Mouse (Mus musculus) liver, embryonic 12.5 days (tissue): ENCODE data around the gene Cfap61. TPM values are rescaled to one million over a fixed set of nuclear protein-coding genes. Genes with fewer than 3 reads are reported as not detected.
A peak's percentile ranks its signal among the peaks of the same experiment; 100 is the strongest.

Experiments used
- ATAC-seq: fragments of 200-750 bp; cut with Nextera tagmentation; 2 replicates; pipeline ENCODE4 v1.8.0; 2017; ENCODE audit warnings: moderate number of reproducible peaks, mild to moderate bottlenecking, moderate library complexity
- H3K27ac ChIP-seq: fragments of 300-500 bp; sonication (generic); 2 replicates; pipeline ENCODE4 v1.5.1; 2016; ENCODE audit warnings: mild to moderate bottlenecking
- H3K27me3 ChIP-seq: fragments of 300-500 bp; sonication (generic); replicated peaks from 2 replicates; pipeline ENCODE4 v1.6.1; 2016; ENCODE audit warnings: mild to moderate bottlenecking, moderate library complexity
- H3K36me3 ChIP-seq: fragments of 300-500 bp; sonication (generic); 2 replicates; pipeline ENCODE4 v1.6.1; 2016; ENCODE audit warnings: mild to moderate bottlenecking, moderate library complexity
- H3K4me1 ChIP-seq: fragments of 300-500 bp; sonication (generic); 2 replicates; pipeline ENCODE4 v1.6.1; 2016
- H3K4me2 ChIP-seq: fragments of 300-500 bp; sonication (generic); 2 replicates; pipeline ENCODE4 v1.6.1; 2016; ENCODE audit warnings: mild to moderate bottlenecking, moderate library complexity
- H3K4me3 ChIP-seq: fragments of 300-500 bp; sonication (generic); 2 replicates; pipeline ENCODE4 v1.5.1; 2016; ENCODE audit warnings: mild to moderate bottlenecking, moderate library complexity
- H3K9ac ChIP-seq: fragments of 300-500 bp; sonication (generic); 2 replicates; pipeline ENCODE4 v1.6.1; 2016; ENCODE audit warnings: mild to moderate bottlenecking, moderate library complexity
- H3K9me3 ChIP-seq: fragments of 300-500 bp; sonication (generic); replicated peaks from 2 replicates; pipeline ENCODE4 v1.6.1; 2016; ENCODE audit warnings: mild to moderate bottlenecking, moderate library complexity
- WGBS: fragments of 180-500 bp; shearing (Covaris S2); methylation state at CpG from one replicate; pipeline ENCODE4 v1.1.7; 2016; ENCODE audit not compliant: insufficient replicate concordance; 5-methylcytosine and 5-hydroxymethylcytosine counted together
- polyA plus RNA-seq: library from polyadenylated mRNA; unstranded; fragments of >200 nt; fragmentation: Nextera tagmentation; extraction: Ambion mirVana; gene quantifications from 2 replicates; pipeline ENCODE4 v1.2.1, GENCODE M21; 2016

The Cfap61 gene
- polyA plus RNA-seq, 1 experiment from 2014 or later: not detected

- no peak for ATAC-seq
- Histone ChIP-seq H3K9ac (no peak overlapping the region), H3K27me3 (peaks cover 8% of the 10 kb centered on the region; the same call in 1 of the 2 replicates), H3K27ac (no peak overlapping the region), H3K4me3 (no peak overlapping the region), H3K9me3 (no peaks in the 10 kb centered on the region), H3K4me1 (peaks cover 16% of the 10 kb centered on the region), H3K36me3 (no peaks in the 10 kb centered on the region), H3K4me2 (no peak overlapping the region)
- whole genome bisulfite sequencing: 62% methylated on average over 6 of the region's 6 CpGs
Measured at GRCm38 (mm10) chr2:146105341-146105740, 170.8 kb downstream of the Cfap61 start.

- H3K4me3 ChIP-seq: no peak overlapping the region
- 38% methylated on average over 4 of the region's 4 CpGs for WGBS
- H3K9ac ChIP-seq: no peak overlapping the region
- H3K36me3 ChIP-seq: no peaks in the 10 kb centered on the region
- no peaks in the 10 kb centered on the region for H3K9me3 ChIP-seq
- H3K27ac ChIP-seq: no peak overlapping the region
- peaks cover 8% of the 10 kb centered on the region for H3K4me1 ChIP-seq
- H3K4me2 ChIP-seq: no peak overlapping the region
- peaks cover 7% of the 10 kb centered on the region; the same call in 1 of the 2 replicates for H3K27me3 ChIP-seq
- ATAC-seq: peak; percentile 68
Measured at GRCm38 (mm10) chr2:146107980-146108379, 173.4 kb downstream of the Cfap61 start.

- Histone ChIP-seq H3K27ac (no peak overlapping the region), H3K9me3 (no peaks in the 10 kb centered on the region), H3K9ac (no peak overlapping the region), H3K4me1 (peaks cover 8% of the 10 kb centered on the region), H3K4me2 (no peak overlapping the region), H3K4me3 (no peak overlapping the region), H3K27me3 (no peaks in the 10 kb centered on the region), H3K36me3 (no peaks in the 10 kb centered on the region)
- 77% methylated on average over 9 of the region's 9 CpGs for WGBS
- ATAC-seq: no peak
Measured at GRCm38 (mm10) chr2:146109921-146110320, 175.3 kb downstream of the Cfap61 start.

- ATAC-seq: no peak
- Histone ChIP-seq H3K9ac (no peak overlapping the region), H3K9me3 (no peaks in the 10 kb centered on the region), H3K4me2 (no peak overlapping the region), H3K27ac (no peak overlapping the region), H3K36me3 (no peaks in the 10 kb centered on the region), H3K4me3 (no peak overlapping the region), H3K27me3 (no peaks in the 10 kb centered on the region), H3K4me1 (0 out of 2 replicates have a peak, but pooled peaks cover 5% of the 10 kb centered on the region)
- WGBS: 36% methylated on average over 6 of the region's 6 CpGs
Measured at GRCm38 (mm10) chr2:146116282-146116681, 181.7 kb downstream of the Cfap61 start.

GRCm38 (mm10) chr2:146116726-146117125 lies 182.1 kb downstream of the Cfap61 start:
- Histone ChIP-seq H3K4me3 (no peak overlapping the region), H3K27me3 (no peaks in the 10 kb centered on the region)
- WGBS: 73% methylated on average over 5 of the region's 5 CpGs

GRCm38 (mm10) chr2:146117191-146117914 lies 182.8 kb downstream of the Cfap61 start:
- Histone ChIP-seq H3K36me3 (no peaks in the 10 kb centered on the region), H3K27me3 (no peaks in the 10 kb centered on the region), H3K27ac (no peak overlapping the region), H3K9me3 (no peaks in the 10 kb centered on the region), H3K4me1 (0 out of 2 replicates have a peak, but pooled peaks cover 5% of the 10 kb centered on the region), H3K4me3 (no peak overlapping the region), H3K9ac (no peak overlapping the region), H3K4me2 (no peak overlapping the region)
- 76% methylated on average over 17 of the region's 17 CpGs for WGBS
- no peak for ATAC-seq

More at GRCm38 (mm10) chr2:146116726-146117125, 182.1 kb downstream of the Cfap61 start:
- 0 out of 2 replicates have a peak, but pooled peaks cover 5% of the 10 kb centered on the region for H3K4me1 ChIP-seq
- H3K27ac ChIP-seq: no peak overlapping the region
- no peaks in the 10 kb centered on the region for H3K36me3 ChIP-seq
- no peak overlapping the region for H3K4me2 ChIP-seq
- no peaks in the 10 kb centered on the region for H3K9me3 ChIP-seq
- no peak overlapping the region for H3K9ac ChIP-seq
- ATAC-seq: no peak

GRCm38 (mm10) chr2:146117915-146118403 lies 183.4 kb downstream of the Cfap61 start:
- no peak for ATAC-seq
- H3K9ac ChIP-seq: no peak overlapping the region
- no peak overlapping the region for H3K4me2 ChIP-seq
- WGBS: 71% methylated on average over 3 of the region's 3 CpGs
- H3K27ac ChIP-seq: no peak overlapping the region
- no peaks in the 10 kb centered on the region for H3K9me3 ChIP-seq
- no peaks in the 10 kb centered on the region for H3K27me3 ChIP-seq
- no peak overlapping the region for H3K4me3 ChIP-seq
- H3K4me1 ChIP-seq: 0 out of 2 replicates have a peak, but pooled peaks cover 5% of the 10 kb centered on the region
- H3K36me3 ChIP-seq: no peaks in the 10 kb centered on the region

- no peaks in the 10 kb centered on the region for H3K9me3 ChIP-seq
- H3K4me1 ChIP-seq: no peaks in the 10 kb centered on the region
- H3K36me3 ChIP-seq: no peaks in the 10 kb centered on the region
- H3K27me3 ChIP-seq: no peaks in the 10 kb centered on the region
- 67% methylated on average over 7 of the region's 7 CpGs for WGBS
- H3K27ac ChIP-seq: no peak overlapping the region
- no peak for ATAC-seq
- H3K9ac ChIP-seq: no peak overlapping the region
- H3K4me2 ChIP-seq: no peak overlapping the region
- no peak overlapping the region for H3K4me3 ChIP-seq
Measured at GRCm38 (mm10) chr2:146121551-146121950, 187.0 kb downstream of the Cfap61 start.

- no peaks in the 10 kb centered on the region for H3K9me3 ChIP-seq
- H3K4me3 ChIP-seq: no peak overlapping the region
- H3K27ac ChIP-seq: no peak overlapping the region
- no peak overlapping the region for H3K4me2 ChIP-seq
- ATAC-seq: no peak
- H3K4me1 ChIP-seq: no peaks in the 10 kb centered on the region
- no peaks in the 10 kb centered on the region for H3K36me3 ChIP-seq
- 43% methylated on average over 2 of the region's 2 CpGs for WGBS
- H3K27me3 ChIP-seq: no peaks in the 10 kb centered on the region
- no peak overlapping the region for H3K9ac ChIP-seq
Measured at GRCm38 (mm10) chr2:146125129-146125528, 190.5 kb downstream of the Cfap61 start.

- 81% methylated on average over 6 of the region's 6 CpGs for WGBS
- Histone ChIP-seq H3K9me3 (no peaks in the 10 kb centered on the region), H3K36me3 (no peaks in the 10 kb centered on the region), H3K4me2 (no peak overlapping the region), H3K27ac (no peak overlapping the region), H3K4me1 (no peaks in the 10 kb centered on the region), H3K4me3 (no peak overlapping the region), H3K9ac (no peak overlapping the region), H3K27me3 (no peaks in the 10 kb centered on the region)
- no peak for ATAC-seq
Measured at GRCm38 (mm10) chr2:146128622-146129021, 194.0 kb downstream of the Cfap61 start.

GRCm38 (mm10) chr2:146130514-146130913 lies 195.9 kb downstream of the Cfap61 start:
- 68% methylated on average over 3 of the region's 3 CpGs for WGBS
- H3K27me3 ChIP-seq: no peaks in the 10 kb centered on the region
- no peak for ATAC-seq
- H3K36me3 ChIP-seq: no peaks in the 10 kb centered on the region
- no peaks in the 10 kb centered on the region for H3K4me1 ChIP-seq
- no peak overlapping the region for H3K4me2 ChIP-seq
- H3K27ac ChIP-seq: no peak overlapping the region
- no peak overlapping the region for H3K9ac ChIP-seq
- no peak overlapping the region for H3K4me3 ChIP-seq
- 0 out of 2 replicates have a peak, but pooled peaks cover 3% of the 10 kb centered on the region for H3K9me3 ChIP-seq

- no peak for ATAC-seq
- WGBS: 66% methylated on average over 6 of the region's 6 CpGs
- H3K27ac ChIP-seq: no peak overlapping the region
- no peaks in the 10 kb centered on the region for H3K36me3 ChIP-seq
- no peak overlapping the region for H3K4me3 ChIP-seq
- H3K9ac ChIP-seq: no peak overlapping the region
- H3K27me3 ChIP-seq: no peaks in the 10 kb centered on the region
- no peaks in the 10 kb centered on the region for H3K4me1 ChIP-seq
- no peak overlapping the region for H3K4me2 ChIP-seq
- 0 out of 2 replicates have a peak, but pooled peaks cover 3% of the 10 kb centered on the region for H3K9me3 ChIP-seq
Measured at GRCm38 (mm10) chr2:146134275-146134674, 199.7 kb downstream of the Cfap61 start.
